Mouse (Mus musculus) stomach, postnatal 0 days (tissue): Measurements from ENCODE around the gene Dmrt1.

Source experiments
- CTCF ChIP-seq: IDR thresholded peaks from 2 replicates; pipeline ENCODE4 v1.5.1; 2016; ENCODE audit warnings: antibody characterized with exemption, low read depth, mild to moderate bottlenecking, moderate library complexity
- EP300 ChIP-seq: optimal IDR thresholded peaks from 2 replicates; pipeline ENCODE3; 2016; ENCODE audit warnings: antibody characterized with exemption

GRCm38 (mm10) chr19:25652560-25652959, 147.1 kb downstream of the Dmrt1 start:
- no peak for TF ChIP-seq CTCF
- TF ChIP-seq EP300: no peak
